Mouse (Mus musculus) ovary, adult 18-20 months (tissue): ENCODE results near the gene Exosc10.
A peak's percentile ranks its signal among the peaks of the same experiment; 100 is the strongest.

ENCODE experiments used
- DNase-seq: peaks from one replicate; pipeline ENCODE4 v3.0.0; 2022; ENCODE audit warnings: low spot score, mixed read lengths

Gene Exosc10

DNA sequence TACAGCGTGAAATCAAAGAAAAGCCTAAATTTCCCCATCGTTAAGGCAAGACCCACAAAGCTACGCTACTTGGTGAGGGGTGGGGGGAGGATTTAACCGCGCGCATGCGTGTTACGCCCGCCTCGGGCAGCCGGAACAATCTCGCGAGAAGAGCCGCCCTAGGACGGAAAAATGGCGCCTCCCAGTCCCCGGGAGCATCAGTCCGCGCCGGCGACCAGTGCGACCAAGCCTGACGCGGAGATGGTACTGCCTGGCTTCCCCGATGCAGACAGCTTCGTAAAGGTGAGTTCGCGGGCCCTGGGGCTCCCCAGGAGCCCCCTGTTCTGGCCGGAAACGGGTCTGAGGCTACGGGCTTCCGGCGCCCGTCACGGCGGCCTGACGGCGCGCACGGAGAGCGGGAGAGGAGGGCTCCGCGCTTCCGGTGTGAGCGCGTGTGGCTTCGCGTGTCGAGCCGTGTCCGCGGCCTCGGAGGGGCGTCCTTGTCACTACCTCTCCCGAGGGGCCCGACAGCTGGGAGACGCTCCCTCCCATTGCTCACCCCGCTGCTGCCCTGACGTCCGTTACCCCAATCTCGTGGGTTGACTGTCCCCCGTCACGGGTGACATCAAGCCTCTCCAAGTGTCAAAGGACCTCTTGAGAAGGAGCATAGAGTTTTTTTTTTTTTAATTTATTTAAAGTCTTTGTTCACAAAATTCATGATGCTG, at the start of gene Exosc10:
Gene Exosc10, plus strand, starts transcription at position 133 of the 704 bp plus-strand sequence.
- peak; percentile 74 for DNase-seq

GRCm38 (mm10) chr4:148509450-148510084, 48.7 kb upstream of the Exosc10 start:
- no peak for DNase-seq

- DNase-seq: no peak
Observed at GRCm38 (mm10) chr4:148510691-148511090, 47.5 kb upstream of the Exosc10 start.

GRCm38 (mm10) chr4:148511334-148511733, 46.9 kb upstream of the Exosc10 start:
- DNase-seq: no peak

GRCm38 (mm10) chr4:148513021-148513559, 45.1 kb upstream of the Exosc10 start:
- DNase-seq: no peak

- no peak for DNase-seq
Observed at GRCm38 (mm10) chr4:148515313-148515712, 42.9 kb upstream of the Exosc10 start.

DNA sequence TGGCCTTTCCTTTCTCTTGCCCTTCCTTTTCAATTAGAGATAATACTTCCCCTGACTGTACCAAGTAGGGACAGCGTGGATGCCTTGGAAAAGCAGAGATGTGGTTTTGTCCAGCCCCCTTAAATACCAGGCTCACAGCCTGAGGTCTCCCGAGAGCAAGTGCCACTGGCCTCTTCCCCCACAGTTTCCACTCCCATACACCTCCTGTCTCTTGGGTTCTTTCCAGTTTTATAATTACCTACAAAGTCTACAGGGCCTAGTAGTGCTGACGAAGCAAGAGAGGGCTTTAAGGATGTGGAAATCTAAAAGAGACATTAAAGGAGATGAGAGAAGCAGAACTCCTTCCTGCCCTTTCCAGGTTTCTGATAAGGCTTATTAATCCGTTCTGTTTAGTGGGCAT, 40.4 kb upstream of the Exosc10 start:
- no peak for DNase-seq

GRCm38 (mm10) chr4:148518235-148518795, 39.9 kb upstream of the Exosc10 start:
- no peak for DNase-seq

- no peak for DNase-seq
Observed at GRCm38 (mm10) chr4:148523538-148523937, 34.7 kb upstream of the Exosc10 start.

DNA sequence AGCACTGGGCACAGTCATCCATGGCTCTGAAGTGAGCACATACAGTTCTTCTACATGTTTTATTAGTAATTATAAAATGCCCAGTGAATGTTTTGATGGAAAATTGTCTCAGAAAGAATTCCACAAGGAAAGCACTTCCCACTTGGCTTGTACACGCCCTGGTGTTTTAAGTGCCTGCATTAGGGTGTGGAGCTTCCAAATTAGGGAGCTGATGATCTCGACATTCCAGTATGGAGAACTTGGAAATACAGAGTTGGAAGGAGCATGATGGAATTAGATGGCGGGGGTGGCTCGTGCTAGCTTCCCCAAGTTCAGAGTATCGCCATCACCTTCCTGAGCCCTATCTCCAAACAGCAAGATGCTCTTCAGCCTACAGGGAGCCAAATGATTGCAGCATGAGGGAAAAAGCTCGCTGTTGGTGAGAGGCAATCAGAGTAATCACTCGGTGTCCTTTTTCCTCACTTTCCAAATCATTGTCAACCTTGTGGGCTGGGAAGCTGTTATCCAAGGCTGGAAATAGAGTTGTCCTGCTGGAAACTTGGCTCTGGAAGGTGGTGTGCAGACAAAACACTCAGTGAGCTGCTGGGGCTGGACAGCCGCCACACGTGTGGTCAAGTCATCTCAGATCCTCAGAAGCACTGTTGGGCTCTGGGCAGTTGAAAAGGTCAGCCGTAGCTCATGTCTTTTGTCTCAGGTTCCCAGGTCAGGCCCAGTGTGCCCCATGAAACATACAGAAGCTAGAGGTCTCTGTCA, 30.9 kb upstream of the Exosc10 start:
- no peak for DNase-seq

DNA sequence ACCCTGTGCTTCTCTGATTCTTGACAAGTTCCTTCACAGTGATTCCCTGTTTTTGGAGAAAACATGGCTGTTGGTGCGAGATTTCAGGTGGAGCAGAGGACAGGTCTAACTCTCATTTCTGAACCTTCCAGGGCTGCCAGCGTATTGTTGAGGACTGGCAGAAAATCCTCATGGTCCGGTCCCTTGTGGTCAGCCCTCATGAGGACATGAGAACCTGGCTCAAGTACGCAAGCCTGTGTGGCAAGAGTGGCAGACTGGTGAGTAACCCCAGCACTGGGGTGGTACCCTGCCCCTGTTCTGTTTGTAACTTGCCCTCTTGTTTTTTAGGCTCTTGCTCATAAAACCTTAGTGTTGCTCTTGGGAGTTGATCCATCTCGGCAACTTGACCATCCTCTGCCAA, 27.9 kb upstream of the Exosc10 start:
- DNase-seq: no peak

DNA sequence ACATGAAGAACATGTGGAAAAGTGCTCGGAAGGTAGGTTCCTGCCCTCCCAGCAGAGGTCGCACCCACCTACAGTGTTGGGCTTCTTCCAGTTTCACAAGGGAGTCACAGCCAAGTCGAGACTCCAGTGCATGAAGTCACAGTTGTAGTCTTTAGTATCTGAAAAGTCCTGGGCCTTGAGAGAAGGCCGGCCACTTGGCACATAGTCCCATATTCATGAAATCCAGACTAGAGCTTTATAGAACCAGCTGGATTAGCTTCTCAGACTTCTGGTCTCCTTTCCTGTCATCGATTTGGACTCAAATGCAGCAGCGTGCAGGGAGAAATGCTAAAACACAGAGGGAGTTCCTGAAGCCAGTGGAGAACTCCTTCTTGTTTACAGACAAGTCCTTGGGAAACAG, 27.5 kb upstream of the Exosc10 start:
- no peak for DNase-seq

DNA sequence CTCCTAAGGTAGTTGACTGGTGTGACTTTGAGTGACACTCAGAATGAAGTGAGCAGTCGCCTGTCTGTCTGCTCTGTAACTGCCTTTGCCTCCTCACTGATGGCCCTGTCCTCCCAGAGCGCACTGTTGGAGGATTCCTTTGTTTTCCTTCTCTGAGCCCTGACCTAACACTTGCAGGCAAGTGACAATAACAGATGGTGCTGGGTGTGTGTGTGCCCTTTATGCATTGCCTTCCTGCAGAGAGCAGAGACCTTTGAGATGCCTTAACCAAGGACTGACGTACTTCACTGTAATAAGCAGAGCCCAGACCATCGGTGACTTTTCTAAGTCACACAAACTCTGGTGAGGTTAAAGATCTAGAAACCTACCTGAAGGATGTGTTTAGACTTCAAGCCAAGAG, 26.9 kb upstream of the Exosc10 start:
- DNase-seq: no peak

DNA sequence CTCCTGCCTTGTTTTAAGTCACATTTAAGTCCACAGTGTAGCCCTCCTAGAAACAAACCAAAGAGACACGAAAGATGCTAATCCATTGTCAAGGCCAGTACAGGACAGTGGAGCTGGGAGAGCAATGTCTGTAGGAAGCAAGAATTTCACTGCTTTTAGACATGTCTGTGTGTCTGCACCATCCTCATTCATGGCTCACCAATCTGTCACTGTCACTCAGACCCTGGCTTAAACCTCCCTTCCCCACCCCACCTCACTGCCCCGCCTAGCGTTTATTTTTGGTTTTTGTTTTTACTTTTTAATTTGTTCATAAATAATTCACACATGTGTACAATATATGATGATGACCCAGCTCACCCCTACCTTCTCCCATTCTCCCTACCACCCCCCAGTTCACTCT, 25.7 kb upstream of the Exosc10 start:
- no peak for DNase-seq

DNA sequence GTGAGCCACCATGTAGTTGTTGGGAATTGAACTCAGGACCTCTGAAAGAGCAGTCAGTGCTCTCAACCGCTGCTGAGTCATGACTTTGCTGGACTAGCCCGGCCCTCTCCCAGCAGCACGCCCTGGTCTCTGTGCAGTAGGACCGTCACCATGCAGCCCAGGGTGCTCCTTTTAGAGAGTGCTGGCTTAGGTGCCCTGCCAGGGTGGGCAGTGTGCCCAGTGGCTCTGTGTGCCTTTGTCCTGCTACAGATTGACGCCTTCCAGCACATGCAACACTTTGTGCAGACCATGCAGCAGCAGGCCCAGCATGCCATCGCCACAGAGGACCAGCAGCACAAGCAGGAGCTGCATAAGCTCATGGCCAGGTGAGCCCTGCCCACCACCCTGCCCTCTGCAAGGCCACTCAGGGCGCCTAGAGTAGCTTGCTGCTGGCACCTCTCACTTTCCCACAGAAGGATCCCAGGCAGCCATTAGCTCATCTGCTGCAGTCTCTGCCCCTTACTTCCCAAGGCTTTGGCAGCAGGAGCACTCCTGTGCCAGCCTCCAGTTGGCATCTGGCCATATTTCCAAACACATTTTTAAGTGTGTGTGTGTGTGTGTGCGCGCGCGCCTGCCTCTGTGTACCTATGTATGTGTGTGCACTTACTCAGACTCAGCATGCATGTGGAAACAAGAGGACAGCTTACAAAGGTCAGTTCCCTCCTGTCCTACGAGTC, 24.5 kb upstream of the Exosc10 start:
- DNase-seq: no peak

DNA sequence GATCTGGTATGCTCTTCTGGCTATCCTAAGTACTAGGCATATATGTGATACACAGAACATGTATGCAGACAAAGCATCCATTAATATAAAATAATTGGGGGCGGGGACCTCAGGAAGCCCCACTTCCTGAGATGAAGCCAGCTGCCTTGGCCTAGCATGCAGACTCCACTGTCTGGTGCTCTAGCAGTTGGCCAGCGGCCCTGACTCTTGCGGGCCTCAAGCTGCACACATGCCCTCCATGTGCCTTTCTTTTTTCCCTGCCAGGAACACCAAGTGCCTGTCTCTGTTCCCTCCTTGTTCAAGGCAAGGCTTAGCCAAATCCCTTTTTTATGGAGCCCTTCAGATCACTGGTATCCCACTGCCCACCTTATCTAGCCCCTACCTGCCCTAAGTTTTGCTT, 22.4 kb upstream of the Exosc10 start:
- no peak for DNase-seq

GRCm38 (mm10) chr4:148549106-148549505, 9.1 kb upstream of the Exosc10 start:
- no peak for DNase-seq

- no peak for DNase-seq
Observed at GRCm38 (mm10) chr4:148557766-148558165, 463 bp upstream of the Exosc10 start.

GRCm38 (mm10) chr4:148562676-148563075, 4.4 kb downstream of the Exosc10 start:
- no peak for DNase-seq

DNA sequence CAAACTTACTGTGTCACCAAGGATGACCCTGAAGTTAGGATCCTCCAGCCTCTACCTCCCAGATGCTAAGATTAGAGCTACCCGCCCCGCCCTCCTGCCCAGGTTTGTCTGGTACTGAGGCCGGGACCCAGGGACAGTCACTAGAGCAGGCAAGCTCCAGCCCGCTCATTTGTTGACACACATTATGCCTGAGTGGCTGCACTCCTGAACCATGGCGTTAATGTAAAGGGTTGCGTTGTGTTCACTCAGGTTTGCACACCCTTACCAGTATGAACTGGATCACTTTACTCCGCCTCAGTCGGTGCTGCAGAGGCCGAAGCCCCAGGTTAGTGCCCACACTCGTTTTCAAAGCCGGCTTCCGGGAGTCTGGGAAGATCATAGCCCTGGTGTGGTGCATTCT, 5.4 kb downstream of the Exosc10 start:
- no peak for DNase-seq

GRCm38 (mm10) chr4:148570138-148570537, 11.9 kb downstream of the Exosc10 start:
- no peak for DNase-seq
